In genomic region chr5:143058675-143059074, GRCm38 (mm10) we compare ENCODE assay signal across 8 mouse cellular contexts. TPM values are rescaled to one million over a fixed set of nuclear protein-coding genes. Genes with fewer than 3 reads are reported as not detected.
DNase-seq lines count a peak whose midpoint lies in the region; ATAC-seq and TF ChIP-seq lines count a peak whose summit lies in the region.

No protein-coding gene starts in this region.

- TF ChIP-seq RAD21 in MEL (IDR thresholded peaks at IDR 0.05; ENCODE audit: low read depth, low read length): no peak

- TF ChIP-seq EP300 in MEL (IDR thresholded peaks at IDR 0.05; ENCODE audit: low read depth in 1 of 2, low read length in 2 of 2): peak in 1 of 2 experiments; percentile 42; a peak in 3 of 4 replicates

- H3K9me3 ChIP-seq in kidney, postnatal 0 days (replicated peaks; ENCODE audit: low read length): no peaks in the 10 kb centered on the region
- no peaks in the 10 kb centered on the region for H3K9me3 ChIP-seq in MEL (replicated peaks; ENCODE audit: insufficient read depth, low read length)
- H3K9me3 ChIP-seq in embryonic facial prominence, embryonic 10.5 days: no peaks in the 10 kb centered on the region
- no peaks in the 10 kb centered on the region for H3K9me3 ChIP-seq in liver, embryonic 11.5 days (ENCODE audit: control insufficient read depth, low read length)

- no peak for TF ChIP-seq CTCF in kidney, postnatal 0 days (IDR thresholded peaks at IDR 0.05; ENCODE audit: low read depth)
- no peak for TF ChIP-seq CTCF in MEL (IDR thresholded peaks at IDR 0.05 in 2 of 3, conservative IDR thresholded peaks at IDR 0.05 in 1 of 3; ENCODE audit: control insufficient read depth in 1 of 3, insufficient read depth in 1 of 3, low read depth in 2 of 3, low read length in 3 of 3, poor library complexity in 1 of 3, severe bottlenecking in 1 of 3)

- no peak overlapping the region for H3K4me3 ChIP-seq in kidney, postnatal 0 days (replicated peaks; ENCODE audit: low read depth, low read length)
- no peak overlapping the region for H3K4me3 ChIP-seq in MEL (ENCODE audit: control insufficient read depth in 1 of 2, insufficient read depth in 1 of 2, low read depth in 2 of 2, low read length in 2 of 2)
- no peak overlapping the region for H3K4me3 ChIP-seq in embryonic facial prominence, embryonic 10.5 days
- H3K4me3 ChIP-seq in liver, embryonic 11.5 days (ENCODE audit: low read depth, low read length): no peak overlapping the region

- no peak for TF ChIP-seq POLR2A in MEL (IDR thresholded peaks at IDR 0.05; ENCODE audit: control insufficient read depth in 1 of 2, insufficient read depth in 1 of 2, low read depth in 1 of 2, low read length in 2 of 2, poor library complexity in 1 of 2)

- H3K36me3 ChIP-seq in kidney, postnatal 0 days (ENCODE audit: insufficient read depth, low read length): peaks cover 26% of the 10 kb centered on the region; the same call in 1 of the 2 replicates
- peaks cover 8 to 77% of the 10 kb centered on the region in 2 experiments for H3K36me3 ChIP-seq in MEL (ENCODE audit: control insufficient read depth in 1 of 2, insufficient read depth in 2 of 2, low read length in 2 of 2)
- peaks cover 81% of the 10 kb centered on the region for H3K36me3 ChIP-seq in embryonic facial prominence, embryonic 10.5 days (replicated peaks)
- peaks cover 7% of the 10 kb centered on the region; the same call in 1 of the 2 replicates for H3K36me3 ChIP-seq in liver, embryonic 11.5 days (ENCODE audit: control insufficient read depth, insufficient read depth, low read length)

- no peaks in the 10 kb centered on the region for H3K27me3 ChIP-seq in kidney, postnatal 0 days (ENCODE audit: insufficient read depth, low read length)
- H3K27me3 ChIP-seq in MEL (ENCODE audit: control insufficient read depth in 1 of 2, insufficient read depth in 2 of 2, low read length in 2 of 2): no peaks in the 10 kb centered on the region
- H3K27me3 ChIP-seq in embryonic facial prominence, embryonic 10.5 days (replicated peaks; ENCODE audit: low read depth, poor library complexity, severe bottlenecking): no peaks in the 10 kb centered on the region
- H3K27me3 ChIP-seq in liver, embryonic 11.5 days (replicated peaks; ENCODE audit: control insufficient read depth, insufficient read depth, low read length): no peaks in the 10 kb centered on the region

- H3K9ac ChIP-seq in kidney, postnatal 0 days (ENCODE audit: low read depth, low read length): no peak overlapping the region
- no peak overlapping the region for H3K9ac ChIP-seq in MEL (ENCODE audit: control insufficient read depth, low read depth, low read length, poor library complexity, severe bottlenecking)
- peak overlapping the region; percentile 68 for H3K9ac ChIP-seq in liver, embryonic 11.5 days (ENCODE audit: low read depth, low read length)

- H3K4me1 ChIP-seq in kidney, postnatal 0 days (replicated peaks; ENCODE audit: insufficient read depth, low read length): no peaks in the 10 kb centered on the region
- peaks cover 40 to 47% of the 10 kb centered on the region in 2 experiments for H3K4me1 ChIP-seq in MEL (ENCODE audit: control insufficient read depth in 1 of 2, insufficient read depth in 2 of 2, low read length in 2 of 2)
- H3K4me1 ChIP-seq in embryonic facial prominence, embryonic 10.5 days: peaks cover 11% of the 10 kb centered on the region
- peaks cover 79% of the 10 kb centered on the region for H3K4me1 ChIP-seq in liver, embryonic 11.5 days (replicated peaks; ENCODE audit: control insufficient read depth, insufficient read depth, low read length)

- no peak for DNase-seq in kidney, postnatal 0 days (ENCODE audit: low spot score)
- DNase-seq in kidney, postnatal 36 days: no peak
- peak; percentile 30 for DNase-seq in MEL (ENCODE audit: low read depth, low spot score)
- no peak for DNase-seq in embryonic facial prominence, embryonic 10.5 days (ENCODE audit: low spot score)
- DNase-seq in liver, embryonic 11.5 days (ENCODE audit: low spot score): no peak
- no peak for DNase-seq in layer of hippocampus, adult 8-10 months (ENCODE audit: low spot score in 2 of 2)
- DNase-seq in cerebellum, postnatal 4 days (ENCODE audit: low spot score in 2 of 2): no peak
- DNase-seq in frontal cortex, postnatal 25 days (ENCODE audit: low spot score in 2 of 2): no peak

- no peak for ATAC-seq in kidney, postnatal 0 days (replicated peaks; ENCODE audit: low FRiP score, low read depth)
- ATAC-seq in liver, embryonic 11.5 days (replicated peaks; ENCODE audit: low FRiP score): peak; percentile 17; the same call in 1 of the 2 replicates

- H3K4me2 ChIP-seq in kidney, postnatal 0 days (ENCODE audit: low read length): no peak overlapping the region
- peak overlapping the region; percentile 51 for H3K4me2 ChIP-seq in liver, embryonic 11.5 days

- 0 out of 2 replicates have a peak overlapping the region, but pooled peaks have one; percentile 25 for H3K27ac ChIP-seq in kidney, postnatal 0 days
- peak overlapping the region; percentile 71 for H3K27ac ChIP-seq in MEL (ENCODE audit: control insufficient read depth, low read depth, low read length)
- H3K27ac ChIP-seq in embryonic facial prominence, embryonic 10.5 days (replicated peaks): peak overlapping the region; percentile 1; the same call in 1 of the 2 replicates
- peak overlapping the region; percentile 100 for H3K27ac ChIP-seq in liver, embryonic 11.5 days (ENCODE audit: low read depth, low read length)

- no peaks in the 10 kb centered on the region for H3K79me2 ChIP-seq in MEL (ENCODE audit: control insufficient read depth, insufficient read depth, low read length, poor library complexity)

TF ChIP-seq in MEL, 35 proteins besides CTCF, POLR2A, EP300 and RAD21:
- TF ChIP-seq SIN3A (IDR thresholded peaks at IDR 0.05; ENCODE audit: low read length) (no peak), NRF1 (IDR thresholded peaks at IDR 0.05; ENCODE audit: insufficient read depth, low read depth, low read length, poor library complexity, severe bottlenecking) (no peak), RCOR1 (IDR thresholded peaks at IDR 0.05; ENCODE audit: low read depth, low read length) (no peak), GATA1 (IDR thresholded peaks at IDR 0.05; ENCODE audit: low read depth, low read length) (peak; percentile 60; the same call in 1 of the 2 replicates)

RNA-seq across cellular contexts. Expression of gene Rnf216, which starts 54.1 kb away (rescaled TPM):
- polyA plus RNA-seq in kidney, postnatal 0 days (2015; fragmentation: Nextera tagmentation; extraction: Ambion mirVana): 29.9 and 30.2 TPM in 2 replicates
- total RNA-seq in MEL (2012; rRNA removed): 16.4 and 17.1 TPM in 2 replicates
- 100 to 1,000 TPM in 1 of 2 experiments, 10 to 100 TPM in 1; 30.8 to 123 TPM for polyA plus RNA-seq in MEL (2012; ENCODE audit: insufficient read depth in 1 of 2, insufficient read length in 2 of 2, low read depth in 1 of 2, low replicate concordance in 2 of 2, missing spikeins in 1 of 2)
- polyA plus RNA-seq in embryonic facial prominence, embryonic 10.5 days (2016; fragmentation: Nextera tagmentation; extraction: Ambion mirVana): 50.5 and 53.9 TPM in 2 replicates
- 28.7 and 34.7 TPM in 2 replicates for polyA plus RNA-seq in liver, embryonic 11.5 days (2014; fragmentation: Nextera tagmentation; extraction: Ambion mirVana)
- total RNA-seq in layer of hippocampus, adult 8-10 months (2022): 10 to 100 TPM; 44.7 to 51.3 (median 47.7) TPM

Comparison
In these comparisons a context has a peak if more than half of its experiments do, and no peak if none do; other contexts are left out.
1. H3K27ac ChIP-seq: peak in every context shown above with its lines; median percentile 100 in liver, embryonic 11.5 days; 71 in MEL; 25 in kidney, postnatal 0 days; 1 in embryonic facial prominence, embryonic 10.5 days.